Mouse (Mus musculus) layer of hippocampus, postnatal 36 days (tissue): ENCODE measurements around the gene Zfp367. TPM values are rescaled to one million over a fixed set of nuclear protein-coding genes. Genes with fewer than 3 reads are reported as not detected.

ENCODE experiments used
- DNase-seq, 2 experiments: peaks; one replicate each; pipeline ENCODE4 v3.0.0; 2022
- total RNA-seq, 2 experiments: library from RNA; stranded (reverse); gene quantifications; 2 replicates each; pipeline ENCODE4 v1.2.3; 2021

Zfp367 gene
- total RNA-seq: 10 to 100 TPM; 12.1 to 16.5 TPM

GRCm38 (mm10) chr13:64153083-64153682 is at the start of gene Zfp367:
TSS of gene Zfp367 (minus strand) at chr13:64153202.
- peak; percentile 92 to 96 for DNase-seq

GRCm38 (mm10) chr13:64200911-64201310 is 47.9 kb upstream of the Zfp367 start:
- DNase-seq: no peak

GRCm38 (mm10) chr13:64198310-64198709 is 45.3 kb upstream of the Zfp367 start:
- DNase-seq: no peak

GRCm38 (mm10) chr13:64197899-64198298 is 44.9 kb upstream of the Zfp367 start:
- DNase-seq: no peak

- no peak for DNase-seq
These were observed 34.1 kb upstream of the Zfp367 start for GRCm38 (mm10) chr13:64187065-64187464.

GRCm38 (mm10) chr13:64186516-64186915 is 33.5 kb upstream of the Zfp367 start:
- DNase-seq: no peak

GRCm38 (mm10) chr13:64185586-64185985 is 32.6 kb upstream of the Zfp367 start:
- DNase-seq: no peak

GRCm38 (mm10) chr13:64185176-64185575 is 32.2 kb upstream of the Zfp367 start:
- DNase-seq: no peak

- no peak for DNase-seq
These were observed 31.4 kb upstream of the Zfp367 start for GRCm38 (mm10) chr13:64184361-64184760.

- no peak for DNase-seq
These were observed 30.6 kb upstream of the Zfp367 start for GRCm38 (mm10) chr13:64183583-64183982.

GRCm38 (mm10) chr13:64182091-64182490 is 29.1 kb upstream of the Zfp367 start:
- no peak for DNase-seq

GRCm38 (mm10) chr13:64180888-64181287 is 27.9 kb upstream of the Zfp367 start:
- peak in 1 of 2 experiments; percentile 12 for DNase-seq

- no peak for DNase-seq
These were observed 27.3 kb upstream of the Zfp367 start for GRCm38 (mm10) chr13:64180300-64180699.

- no peak for DNase-seq
These were observed 26.0 kb upstream of the Zfp367 start for GRCm38 (mm10) chr13:64178746-64179652.

- DNase-seq: no peak
These were observed 25.0 kb upstream of the Zfp367 start for GRCm38 (mm10) chr13:64178000-64178399.

GRCm38 (mm10) chr13:64169746-64170145 is 16.7 kb upstream of the Zfp367 start:
- no peak for DNase-seq

GRCm38 (mm10) chr13:64163147-64163715 is 10.2 kb upstream of the Zfp367 start:
- DNase-seq: no peak

- peak in 1 of 2 experiments; percentile 16 for DNase-seq
These were observed 9.6 kb upstream of the Zfp367 start for GRCm38 (mm10) chr13:64162626-64163025.

GRCm38 (mm10) chr13:64161916-64162611 is 9.1 kb upstream of the Zfp367 start:
- peak in 1 of 2 experiments; percentile 34 for DNase-seq

- DNase-seq: peak; percentile 98
These were observed 8.5 kb upstream of the Zfp367 start, which contains the start of gene Habp4 for GRCm38 (mm10) chr13:64161548-64161915. TSS of gene Habp4 (plus strand) at chr13:64161824.

- DNase-seq: no peak
These were observed 4.0 kb upstream of the Zfp367 start for GRCm38 (mm10) chr13:64156966-64157365.

GRCm38 (mm10) chr13:64155171-64155571 is 2.2 kb upstream of the Zfp367 start:
- no peak for DNase-seq

GRCm38 (mm10) chr13:64154651-64155050 is 1.6 kb upstream of the Zfp367 start:
- no peak for DNase-seq
